Mouse (Mus musculus): Measurements from ENCODE around the gene Slc7a5. TPM values are rescaled to one million over a fixed set of nuclear protein-coding genes. Genes with fewer than 3 reads are reported as not detected.
A peak's percentile ranks its signal among the peaks of the same experiment; 100 is the strongest.

Slc7a5 gene
- polyA plus RNA-seq, 1 experiment = 1.9 TPM

GRCm38 (mm10) chr8:121861276-121861675, 46.2 kb downstream of the Slc7a5 start:
- TF ChIP-seq CTCF (IDR thresholded peaks at IDR 0.05; ENCODE audit: low read depth, low read length) = no peak
- no peak for TF ChIP-seq POLR2A (IDR thresholded peaks at IDR 0.05; ENCODE audit: borderline replicate concordance, low read depth, low read length)
- Histone ChIP-seq H3K4me3 (ENCODE audit: insufficient read depth, low read length) (no peak overlapping the region), H3K4me1 (ENCODE audit: control insufficient read depth, insufficient read depth, low read length) (peaks cover 6% of the 10 kb centered on the region), H3K27ac (ENCODE audit: insufficient read depth, low read depth, low read length) (peak overlapping the region; percentile 22; the same call in 1 of the 2 replicates)

DNA sequence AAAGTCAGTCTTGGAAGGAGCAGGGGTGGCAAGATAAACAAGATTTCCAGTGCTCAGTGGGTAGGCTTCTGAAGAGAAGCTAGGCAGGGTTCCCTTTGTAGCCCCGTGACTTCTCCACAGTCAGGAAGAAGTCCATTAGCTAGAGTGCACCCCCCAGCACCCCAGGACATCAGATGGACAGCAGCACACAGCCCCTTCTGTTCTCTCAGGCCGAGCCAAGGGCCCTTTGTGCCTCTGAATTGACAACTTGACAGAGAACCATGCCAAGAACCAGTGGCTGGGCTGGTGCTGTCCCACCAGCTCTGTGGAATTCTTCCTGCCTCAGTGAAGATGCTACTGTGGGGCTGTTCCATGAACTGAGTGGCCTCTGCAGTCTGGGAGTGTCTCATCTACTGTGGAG, 49.7 kb downstream of the Slc7a5 start:
- Histone ChIP-seq H3K4me3 (ENCODE audit: insufficient read depth, low read length) (no peak overlapping the region), H3K4me1 (ENCODE audit: control insufficient read depth, insufficient read depth, low read length) (peaks cover 13% of the 10 kb centered on the region), H3K27ac (ENCODE audit: insufficient read depth, low read depth, low read length) (no peak overlapping the region)
- TF ChIP-seq CTCF (IDR thresholded peaks at IDR 0.05; ENCODE audit: low read depth, low read length) (no peak), POLR2A (IDR thresholded peaks at IDR 0.05; ENCODE audit: borderline replicate concordance, low read depth, low read length) (no peak)

GRCm38 (mm10) chr8:121857331-121857730, 50.2 kb downstream of the Slc7a5 start:
- H3K4me1 ChIP-seq (ENCODE audit: control insufficient read depth, insufficient read depth, low read length) = peaks cover 13% of the 10 kb centered on the region
- no peak for TF ChIP-seq CTCF (IDR thresholded peaks at IDR 0.05; ENCODE audit: low read depth, low read length)
- TF ChIP-seq POLR2A (IDR thresholded peaks at IDR 0.05; ENCODE audit: borderline replicate concordance, low read depth, low read length) = no peak
- H3K4me3 ChIP-seq (ENCODE audit: insufficient read depth, low read length) = no peak overlapping the region
- no peak overlapping the region for H3K27ac ChIP-seq (ENCODE audit: insufficient read depth, low read depth, low read length)

- Histone ChIP-seq H3K4me1 (ENCODE audit: control insufficient read depth, insufficient read depth, low read length) (peaks cover 15% of the 10 kb centered on the region), H3K27ac (ENCODE audit: insufficient read depth, low read depth, low read length) (no peak overlapping the region)
- TF ChIP-seq POLR2A (IDR thresholded peaks at IDR 0.05; ENCODE audit: borderline replicate concordance, low read depth, low read length) (no peak), CTCF (IDR thresholded peaks at IDR 0.05; ENCODE audit: low read depth, low read length) (no peak)
Observed at GRCm38 (mm10) chr8:121856071-121856746, 51.3 kb downstream of the Slc7a5 start.

GRCm38 (mm10) chr8:121853586-121853985, 53.9 kb downstream of the Slc7a5 start:
- Histone ChIP-seq H3K4me1 (ENCODE audit: control insufficient read depth, insufficient read depth, low read length) (peaks cover 19% of the 10 kb centered on the region; the same call in 1 of the 2 replicates), H3K4me3 (ENCODE audit: insufficient read depth, low read length) (no peak overlapping the region), H3K27ac (ENCODE audit: insufficient read depth, low read depth, low read length) (no peak overlapping the region)
- TF ChIP-seq CTCF (IDR thresholded peaks at IDR 0.05; ENCODE audit: low read depth, low read length) = no peak

More at GRCm38 (mm10) chr8:121856071-121856746, 51.3 kb downstream of the Slc7a5 start:
- no peak overlapping the region for H3K4me3 ChIP-seq (ENCODE audit: insufficient read depth, low read length)

DNA sequence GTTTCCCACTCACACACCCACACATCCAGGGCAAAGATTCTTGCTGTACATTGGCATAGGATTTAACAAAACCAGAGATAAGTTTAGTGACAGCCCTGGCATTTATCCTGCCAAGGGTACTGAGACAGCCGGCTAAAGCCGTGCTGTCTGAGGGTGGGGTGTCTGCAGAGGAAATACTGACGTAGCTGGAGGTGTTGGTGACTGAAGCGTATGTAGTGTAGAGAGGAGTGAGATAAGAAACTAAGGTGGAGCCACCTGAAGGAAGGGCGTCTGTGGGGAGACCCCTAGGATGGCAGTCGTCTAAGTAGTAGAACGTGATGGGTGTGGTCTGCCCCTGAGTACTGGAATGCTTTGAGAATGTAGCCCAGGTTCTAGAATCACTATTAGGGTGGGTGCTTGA, 55.0 kb downstream of the Slc7a5 start:
- TF ChIP-seq POLR2A (IDR thresholded peaks at IDR 0.05; ENCODE audit: borderline replicate concordance, low read depth, low read length) (no peak), CTCF (IDR thresholded peaks at IDR 0.05; ENCODE audit: low read depth, low read length) (no peak)
- Histone ChIP-seq H3K4me1 (ENCODE audit: control insufficient read depth, insufficient read depth, low read length) (peaks cover 26% of the 10 kb centered on the region; the same call in 1 of the 2 replicates), H3K27ac (ENCODE audit: insufficient read depth, low read depth, low read length) (no peak overlapping the region), H3K4me3 (ENCODE audit: insufficient read depth, low read length) (no peak overlapping the region)

DNA sequence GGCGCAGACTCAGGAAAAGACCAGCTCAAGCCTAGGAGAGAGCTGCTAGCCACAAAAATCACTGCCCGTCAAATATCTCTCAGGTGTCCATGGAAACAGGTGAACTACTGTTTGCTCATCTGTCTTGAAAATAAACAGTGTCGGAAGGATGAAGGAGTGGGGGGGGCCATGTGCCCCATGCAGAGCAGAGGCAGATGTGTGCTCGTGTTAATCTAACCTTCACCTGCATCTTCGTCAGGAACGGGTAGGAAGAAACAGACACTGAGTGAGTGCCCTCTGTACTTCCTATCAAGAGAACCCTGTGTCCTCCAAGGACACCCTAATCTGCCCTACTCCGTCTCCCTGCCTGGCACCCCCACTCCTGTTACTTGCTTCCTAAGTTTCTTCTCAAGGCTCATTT, 55.8 kb downstream of the Slc7a5 start:
- TF ChIP-seq CTCF (IDR thresholded peaks at IDR 0.05; ENCODE audit: low read depth, low read length) (no peak), POLR2A (IDR thresholded peaks at IDR 0.05; ENCODE audit: borderline replicate concordance, low read depth, low read length) (no peak)
- no peak overlapping the region for H3K27ac ChIP-seq (ENCODE audit: insufficient read depth, low read depth, low read length)
- peaks cover 29% of the 10 kb centered on the region; the same call in 1 of the 2 replicates for H3K4me1 ChIP-seq (ENCODE audit: control insufficient read depth, insufficient read depth, low read length)
- no peak overlapping the region for H3K4me3 ChIP-seq (ENCODE audit: insufficient read depth, low read length)

- TF ChIP-seq POLR2A (IDR thresholded peaks at IDR 0.05; ENCODE audit: borderline replicate concordance, low read depth, low read length) (no peak), CTCF (IDR thresholded peaks at IDR 0.05; ENCODE audit: low read depth, low read length) (peak; percentile 71)
- Histone ChIP-seq H3K4me3 (ENCODE audit: insufficient read depth, low read length) (peak overlapping the region; percentile 32), H3K4me1 (ENCODE audit: control insufficient read depth, insufficient read depth, low read length) (peaks cover 29% of the 10 kb centered on the region; the same call in 1 of the 2 replicates), H3K27ac (ENCODE audit: insufficient read depth, low read depth, low read length) (no peak overlapping the region)
Observed at GRCm38 (mm10) chr8:121850821-121851470, 56.5 kb downstream of the Slc7a5 start.

- no peak overlapping the region for H3K27ac ChIP-seq (ENCODE audit: insufficient read depth, low read depth, low read length)
- no peak for TF ChIP-seq POLR2A (IDR thresholded peaks at IDR 0.05; ENCODE audit: borderline replicate concordance, low read depth, low read length)
- no peak for TF ChIP-seq CTCF (IDR thresholded peaks at IDR 0.05; ENCODE audit: low read depth, low read length)
- peaks cover 29% of the 10 kb centered on the region; the same call in 1 of the 2 replicates for H3K4me1 ChIP-seq (ENCODE audit: control insufficient read depth, insufficient read depth, low read length)
- peak overlapping the region; percentile 32; the same call in 1 of the 2 replicates for H3K4me3 ChIP-seq (ENCODE audit: insufficient read depth, low read length)
Observed at GRCm38 (mm10) chr8:121850436-121850820, 57.1 kb downstream of the Slc7a5 start.

DNA sequence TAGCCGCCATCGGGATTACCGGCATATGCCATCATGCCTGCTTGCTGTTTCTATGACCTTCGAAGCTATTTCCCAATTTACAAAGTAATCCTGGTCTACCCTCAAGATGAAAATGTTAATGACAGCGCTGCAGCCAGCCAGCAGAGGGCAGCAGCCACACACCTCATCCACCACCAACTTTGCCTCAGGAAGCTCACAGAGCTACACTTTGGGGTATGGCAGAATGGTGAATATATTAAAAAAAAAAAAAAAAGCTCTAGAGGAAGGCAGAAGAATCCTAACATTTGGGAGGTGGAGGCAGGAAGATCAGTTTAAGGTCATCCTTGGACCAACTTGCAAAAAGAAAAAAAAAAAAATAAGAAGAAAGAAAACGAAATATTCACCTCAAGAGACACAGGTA, 57.5 kb downstream of the Slc7a5 start:
- Histone ChIP-seq H3K4me3 (ENCODE audit: insufficient read depth, low read length) (no peak overlapping the region), H3K4me1 (ENCODE audit: control insufficient read depth, insufficient read depth, low read length) (peaks cover 29% of the 10 kb centered on the region; the same call in 1 of the 2 replicates), H3K27ac (ENCODE audit: insufficient read depth, low read depth, low read length) (no peak overlapping the region)
- TF ChIP-seq POLR2A (IDR thresholded peaks at IDR 0.05; ENCODE audit: borderline replicate concordance, low read depth, low read length) (no peak), CTCF (IDR thresholded peaks at IDR 0.05; ENCODE audit: low read depth, low read length) (peak; percentile 79)

Data from bone marrow macrophage, adult 2 months (primary cell).